Mouse (Mus musculus): Measurements from ENCODE around the gene Rab8b. TPM values are rescaled to one million over a fixed set of nuclear protein-coding genes. Genes with fewer than 3 reads are reported as not detected.
A peak's percentile ranks its signal among the peaks of the same experiment; 100 is the strongest.

The Rab8b gene
- polyA plus RNA-seq, 1 experiment from 2014 or later, result 39.7 TPM

DNA sequence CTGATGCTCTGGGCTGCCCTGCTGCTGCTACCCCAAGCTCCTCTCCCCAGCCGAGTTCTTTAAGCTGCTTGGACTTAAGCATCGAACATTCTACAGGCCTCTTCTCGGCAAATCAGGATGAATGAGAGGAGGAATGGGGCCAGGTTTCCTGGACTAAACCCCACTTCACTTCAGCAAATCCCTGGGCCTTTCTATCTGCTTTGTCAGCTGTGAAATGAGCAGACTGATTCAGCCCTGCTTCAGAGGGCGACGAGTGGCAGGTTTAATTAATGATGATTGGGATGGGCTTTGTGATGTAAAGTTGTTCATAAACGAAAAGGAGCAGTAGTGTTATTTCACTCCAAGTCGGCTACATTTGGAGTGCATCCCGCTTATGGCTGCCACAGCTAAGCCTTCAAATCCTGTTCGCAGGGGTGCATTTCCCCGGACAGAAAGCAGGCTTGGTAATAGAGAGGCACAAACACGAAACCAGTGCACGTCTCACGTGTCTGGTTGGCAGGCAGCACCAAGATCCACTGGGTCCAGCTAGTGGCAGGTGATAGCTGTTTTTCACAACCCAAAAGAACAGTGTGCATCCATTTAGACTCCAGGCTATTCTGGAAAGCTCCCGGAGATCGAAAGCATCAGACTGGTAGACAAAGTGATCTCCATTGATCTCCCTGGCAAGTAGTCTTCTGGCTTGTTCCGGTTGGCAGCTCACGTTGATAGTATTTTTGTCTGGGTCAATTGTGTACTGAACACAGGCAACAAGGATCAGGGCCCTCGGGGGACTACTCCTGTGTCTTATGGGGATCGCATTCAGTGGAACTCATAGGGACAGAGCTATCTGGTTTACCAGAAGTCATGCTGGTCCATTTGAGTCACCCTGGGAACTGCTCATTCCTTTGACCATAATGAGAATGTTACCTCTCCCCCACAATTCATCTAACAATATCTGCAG lies 14.7 kb upstream of the Rab8b start:
- Histone ChIP-seq H3K4me2 (replicated peaks) (0 out of 2 replicates have a peak overlapping the region, but pooled peaks have one; percentile 9), H3K27ac (replicated peaks) (peak overlapping the region; percentile 89), H3K4me1 (peaks cover 33% of the 10 kb centered on the region), H3K36me3 (no peaks in the 10 kb centered on the region), H3K27me3 (no peaks in the 10 kb centered on the region), H3K9ac (replicated peaks) (no peak overlapping the region), H3K4me3 (no peak overlapping the region), H3K9me3 (no peaks in the 10 kb centered on the region)
- WGBS, result 5% methylated on average over 19 of the region's 19 CpGs
- peak; percentile 86 for ATAC-seq (replicated peaks)

- H3K4me3 ChIP-seq, result no peak overlapping the region
- WGBS, result 72% methylated on average over 7 of the region's 7 CpGs
- no peak overlapping the region for H3K9ac ChIP-seq (replicated peaks)
- no peak for ATAC-seq (replicated peaks)
- no peaks in the 10 kb centered on the region for H3K9me3 ChIP-seq
- H3K4me1 ChIP-seq, result peaks cover 39% of the 10 kb centered on the region
- no peaks in the 10 kb centered on the region for H3K36me3 ChIP-seq
- H3K27me3 ChIP-seq, result no peaks in the 10 kb centered on the region
- no peak overlapping the region for H3K4me2 ChIP-seq (replicated peaks)
- H3K27ac ChIP-seq (replicated peaks), result no peak overlapping the region
These were observed 10.9 kb upstream of the Rab8b start for GRCm38 (mm10) chr9:66930351-66930750.

GRCm38 (mm10) chr9:66927696-66928402 lies 8.4 kb upstream of the Rab8b start:
- H3K9me3 ChIP-seq, result no peaks in the 10 kb centered on the region
- no peak overlapping the region for H3K4me3 ChIP-seq
- H3K36me3 ChIP-seq, result no peaks in the 10 kb centered on the region
- peak overlapping the region; percentile 63 for H3K27ac ChIP-seq (replicated peaks)
- peaks cover 17% of the 10 kb centered on the region for H3K4me1 ChIP-seq
- no peak overlapping the region for H3K9ac ChIP-seq (replicated peaks)
- H3K27me3 ChIP-seq, result no peaks in the 10 kb centered on the region
- no peak overlapping the region for H3K4me2 ChIP-seq (replicated peaks)
- 44% methylated on average over 8 of the region's 8 CpGs for WGBS
- ATAC-seq (replicated peaks), result peak; percentile 73

GRCm38 (mm10) chr9:66925853-66926252 lies 6.4 kb upstream of the Rab8b start:
- H3K4me1 ChIP-seq, result peaks cover 13% of the 10 kb centered on the region
- H3K9me3 ChIP-seq, result no peaks in the 10 kb centered on the region
- H3K4me2 ChIP-seq (replicated peaks), result no peak overlapping the region
- ATAC-seq (replicated peaks), result no peak
- no peaks in the 10 kb centered on the region for H3K27me3 ChIP-seq
- WGBS, result 79% methylated on average over 3 of the region's 3 CpGs
- H3K4me3 ChIP-seq, result no peak overlapping the region
- H3K36me3 ChIP-seq, result no peaks in the 10 kb centered on the region
- no peak overlapping the region for H3K9ac ChIP-seq (replicated peaks)
- H3K27ac ChIP-seq (replicated peaks), result no peak overlapping the region

GRCm38 (mm10) chr9:66922076-66922475 lies 2.6 kb upstream of the Rab8b start:
- H3K4me1 ChIP-seq, result peaks cover 24% of the 10 kb centered on the region
- WGBS, result 96% methylated on average over 1 of the region's 1 CpGs
- H3K4me2 ChIP-seq (replicated peaks), result no peak overlapping the region
- H3K36me3 ChIP-seq, result no peaks in the 10 kb centered on the region
- no peak overlapping the region for H3K9ac ChIP-seq (replicated peaks)
- no peaks in the 10 kb centered on the region for H3K9me3 ChIP-seq
- no peaks in the 10 kb centered on the region for H3K27me3 ChIP-seq
- H3K4me3 ChIP-seq, result no peak overlapping the region
- no peak for ATAC-seq (replicated peaks)
- no peak overlapping the region for H3K27ac ChIP-seq (replicated peaks)

GRCm38 (mm10) chr9:66920488-66921279 lies 1.2 kb upstream of the Rab8b start:
- H3K4me2 ChIP-seq (replicated peaks), result peak overlapping the region; percentile 55
- no peak for ATAC-seq (replicated peaks)
- no peak overlapping the region for H3K27ac ChIP-seq (replicated peaks)
- no peak overlapping the region for H3K9ac ChIP-seq (replicated peaks)
- WGBS, result 12% methylated on average over 6 of the region's 6 CpGs
- H3K36me3 ChIP-seq, result no peaks in the 10 kb centered on the region
- H3K4me1 ChIP-seq, result peaks cover 37% of the 10 kb centered on the region
- H3K4me3 ChIP-seq, result no peak overlapping the region
- H3K27me3 ChIP-seq, result no peaks in the 10 kb centered on the region
- H3K9me3 ChIP-seq, result no peaks in the 10 kb centered on the region

DNA sequence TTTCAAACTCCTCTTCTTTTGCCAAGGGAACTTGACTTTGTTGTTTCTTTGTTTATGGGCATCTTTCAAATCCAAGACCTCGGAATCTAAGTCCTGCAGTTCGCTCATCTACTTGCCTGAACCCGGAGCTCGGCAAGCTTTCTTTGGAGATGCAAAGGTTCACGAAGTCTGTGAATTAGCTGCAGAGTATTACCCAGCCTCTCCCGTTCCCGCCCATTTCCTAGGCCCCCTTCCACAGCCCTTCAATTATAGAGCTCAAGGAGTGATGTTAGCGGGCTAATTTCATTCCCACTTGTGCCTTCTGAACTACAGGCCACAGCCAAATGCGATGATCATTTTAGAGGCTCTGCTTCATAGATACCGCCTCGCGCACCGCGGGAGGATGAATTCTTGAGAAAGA lies 494 bp upstream of the Rab8b start:
- H3K36me3 ChIP-seq, result no peaks in the 10 kb centered on the region
- H3K27me3 ChIP-seq, result no peaks in the 10 kb centered on the region
- peak overlapping the region; percentile 46 for H3K9ac ChIP-seq (replicated peaks)
- WGBS, result 0% methylated on average over 14 of the region's 14 CpGs
- H3K9me3 ChIP-seq, result no peaks in the 10 kb centered on the region
- peaks cover 43% of the 10 kb centered on the region for H3K4me1 ChIP-seq
- H3K4me2 ChIP-seq (replicated peaks), result peak overlapping the region; percentile 55
- peak; percentile 57 for ATAC-seq (replicated peaks)
- H3K4me3 ChIP-seq, result peak overlapping the region; percentile 61
- H3K27ac ChIP-seq (replicated peaks), result peak overlapping the region; percentile 81

DNA sequence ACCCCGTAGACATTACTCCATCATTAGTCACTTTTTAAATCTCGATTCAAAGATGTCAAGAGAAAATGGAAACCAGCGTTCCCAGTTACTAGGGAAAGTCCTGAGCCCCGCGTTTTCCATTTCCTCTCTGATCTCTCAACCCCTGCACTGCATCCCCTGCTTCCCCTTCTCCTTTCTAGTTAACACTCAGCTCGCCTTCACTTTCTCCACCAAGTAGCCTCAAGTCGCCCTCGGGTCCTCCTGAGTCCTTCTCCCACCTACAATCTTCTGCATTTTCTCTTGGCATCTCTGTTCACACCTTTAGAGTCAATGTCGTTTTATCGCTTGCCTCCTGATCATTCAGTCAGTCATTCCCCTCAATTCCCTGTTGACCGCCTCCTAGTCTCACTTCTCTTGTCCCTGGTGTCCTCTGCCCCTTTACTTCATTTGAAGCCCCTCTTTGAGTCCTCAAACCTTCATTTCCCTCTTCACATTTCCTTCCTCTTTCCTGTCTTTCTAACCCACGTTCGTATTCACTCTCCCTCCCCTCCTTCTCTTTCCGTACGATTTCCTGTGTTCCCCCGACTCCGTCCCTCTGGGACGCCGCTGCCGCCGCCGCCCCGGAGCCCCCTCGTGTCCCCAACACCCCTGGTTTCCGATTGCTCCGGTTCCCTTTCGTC lies 686 bp downstream of the Rab8b start:
- H3K4me1 ChIP-seq, result peaks cover 53% of the 10 kb centered on the region
- peak overlapping the region; percentile 80 for H3K9ac ChIP-seq (replicated peaks)
- peak overlapping the region; percentile 80 for H3K27ac ChIP-seq (replicated peaks)
- H3K27me3 ChIP-seq, result no peaks in the 10 kb centered on the region
- H3K4me3 ChIP-seq, result peak overlapping the region; percentile 61
- H3K36me3 ChIP-seq, result no peaks in the 10 kb centered on the region
- no peaks in the 10 kb centered on the region for H3K9me3 ChIP-seq
- 1% methylated on average over 27 of the region's 27 CpGs for WGBS
- peak overlapping the region; percentile 84 for H3K4me2 ChIP-seq (replicated peaks)
- no peak for ATAC-seq (replicated peaks)

DNA sequence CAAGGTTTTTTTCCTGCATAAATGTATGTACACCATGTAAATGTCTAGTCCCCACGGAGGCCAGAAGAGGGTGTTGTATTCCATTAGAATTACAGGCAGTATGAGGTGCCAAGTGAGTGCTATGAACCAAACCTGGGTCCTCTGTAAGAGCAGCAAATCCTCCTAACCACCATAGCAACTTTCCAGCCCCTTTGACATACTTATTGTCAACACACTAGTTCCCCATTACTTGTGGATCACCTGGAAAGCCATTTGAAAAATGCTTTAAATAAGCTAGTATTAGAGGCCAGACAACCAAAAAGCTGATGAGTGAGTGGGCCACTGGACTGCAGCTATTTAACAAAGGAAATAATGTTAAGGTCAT lies 1.6 kb downstream of the Rab8b start:
- WGBS, result 72% methylated on average over 1 of the region's 1 CpGs
- ATAC-seq (replicated peaks), result no peak
- H3K9ac ChIP-seq (replicated peaks), result no peak overlapping the region

GRCm38 (mm10) chr9:66917216-66917891 lies 2.1 kb downstream of the Rab8b start:
- H3K36me3 ChIP-seq, result no peaks in the 10 kb centered on the region
- H3K4me3 ChIP-seq, result no peak overlapping the region
- H3K9me3 ChIP-seq, result no peaks in the 10 kb centered on the region
- no peak overlapping the region for H3K4me2 ChIP-seq (replicated peaks)
- WGBS, result 91% methylated on average over 8 of the region's 8 CpGs
- no peak overlapping the region for H3K27ac ChIP-seq (replicated peaks)
- H3K9ac ChIP-seq (replicated peaks), result no peak overlapping the region
- ATAC-seq (replicated peaks), result no peak
- H3K27me3 ChIP-seq, result no peaks in the 10 kb centered on the region
- peaks cover 63% of the 10 kb centered on the region for H3K4me1 ChIP-seq

More for the DNA sequence above, 1.6 kb downstream of the Rab8b start:
- H3K36me3 ChIP-seq, result no peaks in the 10 kb centered on the region
- peak overlapping the region; percentile 84 for H3K4me2 ChIP-seq (replicated peaks)
- no peak overlapping the region for H3K27ac ChIP-seq (replicated peaks)
- peaks cover 58% of the 10 kb centered on the region for H3K4me1 ChIP-seq
- H3K9me3 ChIP-seq, result no peaks in the 10 kb centered on the region
- H3K27me3 ChIP-seq, result no peaks in the 10 kb centered on the region
- peak overlapping the region; percentile 61 for H3K4me3 ChIP-seq

Measured in forebrain, embryonic 15.5 days (tissue).